Mouse (Mus musculus) heart, adult 8-10 months (tissue): Measurements from ENCODE around the gene Galns. TPM values are rescaled to one million over a fixed set of nuclear protein-coding genes. Genes with fewer than 3 reads are reported as not detected.

Experiments
- DNase-seq: peaks from one replicate; pipeline ENCODE4 v3.0.0; 2022; ENCODE audit warnings: low spot score
- microRNA-seq: library from miRNA; unstranded; fragments of <30 nt; microRNA quantifications from one replicate; pipeline ENCODE4 v1.2.0, GENCODE M21; 2022
- total RNA-seq, 4 experiments: library from RNA; stranded (reverse); gene quantifications; 2 replicates each; pipeline ENCODE4 v1.2.4; 2022

The Galns gene
- total RNA-seq, 4 experiments from 2014 or later: 3.5 to 5.2 (median 4.4) TPM

DNA sequence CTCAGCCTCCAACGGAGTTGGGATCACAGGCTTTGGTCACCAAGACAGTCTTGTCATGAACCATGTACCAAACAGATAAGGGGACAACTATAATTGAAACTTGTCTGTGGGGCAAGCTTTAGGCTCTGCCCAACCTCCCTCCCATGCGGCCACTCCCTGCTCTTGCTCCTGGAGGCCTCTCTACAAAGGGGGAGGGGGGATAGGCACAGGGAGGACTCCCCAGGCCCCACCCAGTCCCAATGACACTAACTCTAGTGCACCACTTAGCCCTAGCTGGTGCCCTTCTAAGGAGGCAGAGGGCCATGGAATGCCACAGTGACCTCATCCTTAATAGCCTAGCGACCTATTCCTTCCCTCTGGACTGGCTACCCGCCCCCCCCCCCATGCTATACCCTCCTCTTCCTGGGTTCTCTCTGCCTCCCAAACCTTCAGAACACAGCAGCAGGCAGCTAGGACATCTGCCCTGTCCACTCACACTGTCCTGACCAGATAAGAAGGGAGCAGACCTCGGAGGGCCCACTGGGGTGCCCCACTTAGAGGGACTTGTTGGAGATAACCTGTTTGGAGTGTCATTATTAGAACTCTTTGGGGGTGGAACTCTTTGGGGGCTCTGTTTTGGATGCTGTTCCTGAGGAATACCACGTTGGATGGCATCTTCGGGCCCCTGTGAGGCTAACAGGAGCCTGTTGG, 65.1 kb downstream of the Galns start:
- no peak for DNase-seq

DNA sequence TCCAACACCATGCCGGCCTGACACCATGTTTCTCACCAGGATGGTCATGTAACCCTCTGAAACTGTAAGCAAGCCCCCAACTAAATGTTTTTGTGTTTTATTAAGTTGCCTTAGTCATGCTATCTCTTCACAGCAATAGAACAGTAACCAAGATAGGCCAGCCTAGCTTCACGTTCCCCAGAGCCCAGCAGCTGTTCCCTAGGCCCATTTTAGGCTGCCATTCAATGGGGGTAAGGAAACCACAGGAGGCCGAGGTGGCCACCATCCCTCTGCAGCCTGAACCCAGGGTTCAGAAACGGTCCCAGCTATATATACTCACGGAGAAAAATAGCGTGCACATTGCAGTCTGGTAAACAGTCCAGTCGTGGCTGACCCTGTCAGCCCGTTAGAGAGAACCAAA, 67.1 kb downstream of the Galns start:
- no peak for DNase-seq

DNA sequence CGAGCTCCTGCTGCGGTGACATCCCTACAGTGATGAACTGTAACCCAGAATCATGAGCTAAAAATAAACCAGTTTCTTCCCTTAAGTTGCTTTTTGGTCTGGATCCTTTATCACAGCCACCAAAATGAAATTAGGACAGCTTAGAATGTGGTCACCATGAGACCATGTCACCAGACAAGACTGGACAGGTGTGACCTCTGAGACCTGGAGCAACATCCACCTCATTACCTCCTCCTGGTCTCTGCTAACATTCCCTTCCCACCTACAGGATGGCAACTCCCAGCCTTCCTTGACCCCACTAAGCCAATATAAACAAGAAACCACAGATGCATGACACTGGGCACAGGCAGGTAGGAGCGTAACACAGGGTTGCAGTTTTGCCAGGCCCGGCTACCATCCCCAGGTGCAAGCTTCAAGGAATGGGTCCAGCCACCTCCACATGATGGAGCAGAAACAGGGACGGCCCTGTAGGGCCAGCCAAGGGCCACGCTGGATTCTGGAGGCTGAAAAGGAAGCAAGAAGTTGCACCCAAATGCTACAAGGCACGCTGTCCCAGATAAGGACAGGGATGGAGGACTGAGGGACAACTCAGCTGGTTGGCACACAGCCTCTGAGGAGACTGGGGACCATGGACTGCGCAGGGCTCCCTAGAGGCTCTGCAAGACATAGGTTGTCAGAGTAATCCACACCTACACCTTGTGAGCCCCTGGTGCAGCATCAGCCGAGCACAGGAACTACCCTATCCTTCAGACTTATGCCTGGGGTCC, 72.8 kb downstream of the Galns start:
- no peak for DNase-seq

- no peak for DNase-seq
These were observed 73.5 kb downstream of the Galns start for GRCm38 (mm10) chr8:122537812-122538211.

DNA sequence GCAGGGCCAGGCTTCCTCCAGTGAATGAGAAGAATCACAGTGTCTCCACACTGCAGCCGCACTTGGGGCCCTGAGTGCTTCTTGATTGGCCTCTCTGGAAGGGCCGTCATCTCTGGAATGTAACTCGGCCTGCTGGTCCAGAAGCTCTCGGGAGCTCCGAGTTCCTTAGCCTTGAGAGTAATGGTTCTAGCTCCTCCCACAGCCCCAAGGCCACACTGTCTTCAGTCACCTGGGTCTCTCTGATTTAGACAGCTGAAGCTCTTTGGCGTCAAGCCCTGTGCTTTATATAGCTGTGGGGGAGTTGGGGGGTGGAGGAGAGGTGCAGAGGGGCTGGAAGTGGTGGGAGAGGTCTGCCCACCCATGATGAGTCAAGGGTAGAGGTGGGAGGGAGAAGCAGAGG, 74.2 kb downstream of the Galns start:
- no peak for DNase-seq

DNA sequence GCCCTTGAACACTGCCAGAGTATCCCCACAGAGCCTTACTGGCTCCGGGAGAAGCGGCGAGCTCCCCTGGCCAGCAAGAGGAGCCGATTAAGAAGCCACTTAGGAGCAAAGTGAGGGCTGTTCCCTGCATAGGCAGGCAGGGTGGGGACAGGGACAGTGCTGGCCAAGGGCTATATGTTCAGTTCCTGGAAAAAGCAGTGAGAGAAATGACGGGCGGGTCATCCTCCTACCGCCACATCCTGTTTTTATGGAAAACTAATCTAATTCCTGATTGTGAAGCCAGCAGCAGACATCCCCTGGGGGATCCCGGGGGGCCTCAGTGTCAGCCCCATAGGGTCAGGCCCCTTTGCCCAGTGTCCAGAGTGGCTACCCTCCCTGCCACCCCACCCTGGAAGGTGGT, 80.0 kb downstream of the Galns start:
- no peak for DNase-seq

GRCm38 (mm10) chr8:122529159-122529558, 82.1 kb downstream of the Galns start:
- no peak for DNase-seq

Small RNA genes lying within 50 kb of the gene (microRNA-seq; reads per million reads assigned to microRNA genes)
- gene Mir6396: not detected

Other genes starting within 250 kb of the Galns start
- 10 to 100 TPM; 21.2 to 24.0 (median 22.4) TPM for gene Zc3h18, start 234.9 kb downstream of the Galns start, total RNA-seq
- not detected for gene Il17c, start 189.4 kb downstream of the Galns start, total RNA-seq
- gene Cyba, start 178.5 kb downstream of the Galns start, total RNA-seq: 10 to 100 TPM; 39.2 to 50.2 (median 44.5) TPM
- gene Mvd, start 168.0 kb downstream of the Galns start, total RNA-seq: 1 to 10 TPM; 3.9 to 5.6 (median 4.9) TPM
- gene Snai3, start 150.7 kb downstream of the Galns start, total RNA-seq: 10 to 100 TPM in 2 of 4 experiments, 1 to 10 TPM in 2; 2.7 to 14.4 (median 8.2) TPM
- 10 to 100 TPM; 38.4 to 68.1 (median 57.1) TPM for gene Rnf166, start 135.4 kb downstream of the Galns start, total RNA-seq
- 10 to 100 TPM in 1 of 4 experiments, 1 to 10 TPM in 3; 5.0 to 12.4 (median 7.7) TPM for gene Ctu2, start 135.3 kb downstream of the Galns start, total RNA-seq
- gene Piezo1, start 60.1 kb downstream of the Galns start, total RNA-seq: 10 to 100 TPM; 13.2 to 17.4 (median 13.7) TPM
- 1 to 10 TPM; 1.9 to 2.4 (median 2.2) TPM for gene Cdt1, start 43.4 kb downstream of the Galns start, total RNA-seq
- 10 to 100 TPM; 39.5 to 50.6 (median 44.3) TPM for gene Aprt, start 34.6 kb downstream of the Galns start, total RNA-seq
- gene Trappc2l, start 177 bp upstream of the Galns start, total RNA-seq: 10 to 100 TPM; 62.8 to 66.2 (median 63.3) TPM
- under 1 TPM in 2 of 4 experiments, not detected in 2; 0.24 to 0.57 TPM for gene Pabpn1l, start 11.3 kb upstream of the Galns start, total RNA-seq
- gene Cbfa2t3, start 87.6 kb upstream of the Galns start, total RNA-seq: 10 to 100 TPM; 15.1 to 22.1 (median 18.2) TPM
- 10 to 100 TPM; 35.2 to 36.2 (median 35.3) TPM for gene Acsf3, start 164.0 kb upstream of the Galns start, total RNA-seq
- under 1 TPM in 1 of 4 experiments, not detected in 3; 0.06 TPM for gene Cdh15, start 236.5 kb upstream of the Galns start, total RNA-seq